Mouse (Mus musculus): ENCODE data around the gene Lrp6. TPM values are rescaled to one million over a fixed set of nuclear protein-coding genes. Genes with fewer than 3 reads are reported as not detected.

Lrp6 gene
- polyA plus RNA-seq, 1 experiment from 2014 or later = 12.4 TPM

DNA sequence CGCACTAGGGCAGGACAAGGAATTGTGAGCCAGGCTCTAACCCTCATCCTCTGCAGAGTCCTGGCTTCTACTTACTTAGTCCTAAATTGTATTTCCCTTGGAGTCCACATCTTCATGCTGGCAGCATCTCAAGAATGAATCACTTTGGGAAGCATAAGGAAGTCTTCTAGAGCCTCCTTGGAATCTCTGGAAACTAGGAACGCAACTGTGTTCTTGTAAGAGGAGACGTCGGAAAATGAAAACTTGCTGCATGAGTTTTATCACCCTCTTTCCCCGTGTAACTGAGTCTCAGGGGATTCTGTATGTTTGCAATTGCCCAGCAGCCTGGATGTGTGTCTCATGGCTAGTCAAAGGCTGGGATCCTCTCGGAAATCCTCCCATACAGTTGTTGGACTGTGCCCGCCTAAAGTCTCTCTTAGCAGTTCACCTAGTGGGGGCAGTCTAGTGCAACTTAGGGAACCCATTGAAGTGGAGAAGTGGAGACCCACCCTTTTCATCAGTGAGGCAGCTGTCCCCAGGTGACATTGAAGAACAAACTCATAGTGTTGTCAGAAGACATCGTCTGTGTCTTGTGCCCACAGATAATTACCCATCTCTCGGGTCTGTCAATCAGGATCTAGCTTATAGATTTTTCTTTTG lies 136.5 kb downstream of the Lrp6 start:
- Histone ChIP-seq H3K9me3 (ENCODE audit: control insufficient read depth) (no peaks in the 10 kb centered on the region), H3K4me3 (ENCODE audit: low read depth, low read length) (no peak overlapping the region), H3K4me2 (replicated peaks; ENCODE audit: low read depth) (no peak overlapping the region), H3K27ac (ENCODE audit: low read depth, low read length) (no peak overlapping the region), H3K36me3 (ENCODE audit: control insufficient read depth, insufficient read depth) (no peaks in the 10 kb centered on the region), H3K9ac (ENCODE audit: low read depth, low read length) (no peak overlapping the region), H3K27me3 (replicated peaks; ENCODE audit: control insufficient read depth, insufficient read depth, low read length) (no peaks in the 10 kb centered on the region), H3K4me1 (replicated peaks; ENCODE audit: control insufficient read depth, insufficient read depth, low read length) (no peaks in the 10 kb centered on the region)
- peak; percentile 49 for TF ChIP-seq CTCF (IDR thresholded peaks at IDR 0.05; ENCODE audit: low read depth)
- 72% methylated on average over 9 of the region's 9 CpGs for WGBS
- ATAC-seq = no peak

- Histone ChIP-seq H3K4me1 (replicated peaks; ENCODE audit: control insufficient read depth, insufficient read depth, low read length) (no peaks in the 10 kb centered on the region), H3K27me3 (replicated peaks; ENCODE audit: control insufficient read depth, insufficient read depth, low read length) (no peaks in the 10 kb centered on the region), H3K4me3 (ENCODE audit: low read depth, low read length) (no peak overlapping the region), H3K9ac (ENCODE audit: low read depth, low read length) (no peak overlapping the region), H3K27ac (ENCODE audit: low read depth, low read length) (no peak overlapping the region), H3K36me3 (ENCODE audit: control insufficient read depth, insufficient read depth) (no peaks in the 10 kb centered on the region), H3K4me2 (replicated peaks; ENCODE audit: low read depth) (no peak overlapping the region), H3K9me3 (ENCODE audit: control insufficient read depth) (no peaks in the 10 kb centered on the region)
- TF ChIP-seq CTCF (IDR thresholded peaks at IDR 0.05; ENCODE audit: low read depth) = no peak
- no peak for ATAC-seq
- WGBS = 73% methylated on average over 5 of the region's 5 CpGs
Measured at GRCm38 (mm10) chr6:134428455-134428854, 138.3 kb downstream of the Lrp6 start.

GRCm38 (mm10) chr6:134427165-134427564 lies 139.6 kb downstream of the Lrp6 start:
- Histone ChIP-seq H3K4me2 (replicated peaks; ENCODE audit: low read depth) (no peak overlapping the region), H3K4me1 (replicated peaks; ENCODE audit: control insufficient read depth, insufficient read depth, low read length) (no peaks in the 10 kb centered on the region), H3K9ac (ENCODE audit: low read depth, low read length) (no peak overlapping the region), H3K4me3 (ENCODE audit: low read depth, low read length) (no peak overlapping the region), H3K27ac (ENCODE audit: low read depth, low read length) (no peak overlapping the region), H3K9me3 (ENCODE audit: control insufficient read depth) (no peaks in the 10 kb centered on the region), H3K27me3 (replicated peaks; ENCODE audit: control insufficient read depth, insufficient read depth, low read length) (no peaks in the 10 kb centered on the region), H3K36me3 (ENCODE audit: control insufficient read depth, insufficient read depth) (no peaks in the 10 kb centered on the region)
- 85% methylated on average over 3 of the region's 3 CpGs for WGBS
- peak; percentile 67 for TF ChIP-seq CTCF (IDR thresholded peaks at IDR 0.05; ENCODE audit: low read depth)
- ATAC-seq = no peak

DNA sequence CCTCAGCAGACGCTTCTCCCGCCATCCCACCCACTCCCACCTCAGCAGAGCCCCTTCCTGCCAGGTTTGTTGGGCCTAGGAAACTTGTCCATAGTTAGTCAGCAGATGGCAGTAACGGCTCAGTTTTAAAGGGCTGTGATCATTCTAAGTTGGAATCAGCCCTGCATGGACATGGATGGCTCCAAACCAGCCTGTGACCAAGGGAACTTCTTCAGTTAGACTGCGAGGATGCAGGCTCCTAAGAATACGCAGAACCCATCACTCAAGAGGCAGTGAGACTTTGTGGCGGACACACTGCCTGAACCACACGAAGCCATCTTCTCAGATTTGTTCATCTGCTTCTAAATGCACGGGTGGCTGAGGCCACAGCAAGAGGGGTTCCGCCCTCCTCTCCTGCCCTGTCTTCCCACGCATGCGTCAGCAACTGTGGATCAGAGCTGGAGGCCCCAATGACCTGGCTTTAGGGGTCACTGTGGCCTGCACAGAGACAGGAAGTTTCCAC lies 141.5 kb downstream of the Lrp6 start:
- Histone ChIP-seq H3K4me3 (ENCODE audit: low read depth, low read length) (no peak overlapping the region), H3K4me2 (replicated peaks; ENCODE audit: low read depth) (no peak overlapping the region), H3K27ac (ENCODE audit: low read depth, low read length) (no peak overlapping the region), H3K9ac (ENCODE audit: low read depth, low read length) (no peak overlapping the region), H3K27me3 (replicated peaks; ENCODE audit: control insufficient read depth, insufficient read depth, low read length) (no peaks in the 10 kb centered on the region), H3K9me3 (ENCODE audit: control insufficient read depth) (no peaks in the 10 kb centered on the region), H3K36me3 (ENCODE audit: control insufficient read depth, insufficient read depth) (no peaks in the 10 kb centered on the region), H3K4me1 (replicated peaks; ENCODE audit: control insufficient read depth, insufficient read depth, low read length) (no peaks in the 10 kb centered on the region)
- TF ChIP-seq CTCF (IDR thresholded peaks at IDR 0.05; ENCODE audit: low read depth) = peak; percentile 85
- 30% methylated on average over 11 of the region's 11 CpGs for WGBS
- peak; percentile 42 for ATAC-seq

GRCm38 (mm10) chr6:134421921-134422320 lies 144.8 kb downstream of the Lrp6 start:
- H3K4me2 ChIP-seq (replicated peaks; ENCODE audit: low read depth) = no peak overlapping the region
- no peak overlapping the region for H3K9ac ChIP-seq (ENCODE audit: low read depth, low read length)
- H3K27me3 ChIP-seq (replicated peaks; ENCODE audit: control insufficient read depth, insufficient read depth, low read length) = no peaks in the 10 kb centered on the region
- no peak for ATAC-seq
- H3K4me1 ChIP-seq (replicated peaks; ENCODE audit: control insufficient read depth, insufficient read depth, low read length) = no peaks in the 10 kb centered on the region
- TF ChIP-seq CTCF (IDR thresholded peaks at IDR 0.05; ENCODE audit: low read depth) = no peak
- H3K9me3 ChIP-seq (ENCODE audit: control insufficient read depth) = no peaks in the 10 kb centered on the region
- 81% methylated on average over 6 of the region's 6 CpGs for WGBS
- no peak overlapping the region for H3K27ac ChIP-seq (ENCODE audit: low read depth, low read length)
- no peaks in the 10 kb centered on the region for H3K36me3 ChIP-seq (ENCODE audit: control insufficient read depth, insufficient read depth)
- H3K4me3 ChIP-seq (ENCODE audit: low read depth, low read length) = no peak overlapping the region

GRCm38 (mm10) chr6:134420375-134420774 lies 146.4 kb downstream of the Lrp6 start:
- Histone ChIP-seq H3K4me2 (replicated peaks; ENCODE audit: low read depth) (no peak overlapping the region), H3K4me1 (replicated peaks; ENCODE audit: control insufficient read depth, insufficient read depth, low read length) (no peaks in the 10 kb centered on the region), H3K27ac (ENCODE audit: low read depth, low read length) (no peak overlapping the region), H3K4me3 (ENCODE audit: low read depth, low read length) (no peak overlapping the region), H3K27me3 (replicated peaks; ENCODE audit: control insufficient read depth, insufficient read depth, low read length) (no peaks in the 10 kb centered on the region), H3K36me3 (ENCODE audit: control insufficient read depth, insufficient read depth) (no peaks in the 10 kb centered on the region), H3K9me3 (ENCODE audit: control insufficient read depth) (no peaks in the 10 kb centered on the region), H3K9ac (ENCODE audit: low read depth, low read length) (no peak overlapping the region)
- ATAC-seq = no peak
- TF ChIP-seq CTCF (IDR thresholded peaks at IDR 0.05; ENCODE audit: low read depth) = no peak
- 71% methylated on average over 8 of the region's 8 CpGs for WGBS

All from intestine, postnatal 0 days (tissue).